Mouse (Mus musculus): ENCODE results near the gene Git1. TPM values are rescaled to one million over a fixed set of nuclear protein-coding genes. Genes with fewer than 3 reads are reported as not detected.

The Git1 gene
- polyA plus RNA-seq, 1 experiment from 2014 or later: 9.7 TPM

- Histone ChIP-seq H3K36me3 (0 out of 2 replicates have a peak, but pooled peaks cover under 1% of the 10 kb centered on the region), H3K9ac (peak overlapping the region; percentile 83; the same call in 1 of the 2 replicates), H3K4me3 (replicated peaks) (peak overlapping the region; percentile 91), H3K4me1 (peaks cover 59% of the 10 kb centered on the region), H3K9me3 (no peaks in the 10 kb centered on the region), H3K27ac (0 out of 2 replicates have a peak overlapping the region, but pooled peaks have one; percentile 88), H3K27me3 (replicated peaks) (no peaks in the 10 kb centered on the region), H3K4me2 (peak overlapping the region; percentile 88)
- no peak for ATAC-seq (ENCODE audit: insufficient read depth, low FRiP score, low read depth)
- WGBS: 65% methylated on average over 6 of the region's 6 CpGs
These were observed 1.4 kb downstream of the Git1 start for GRCm38 (mm10) chr11:77494782-77495181.

DNA sequence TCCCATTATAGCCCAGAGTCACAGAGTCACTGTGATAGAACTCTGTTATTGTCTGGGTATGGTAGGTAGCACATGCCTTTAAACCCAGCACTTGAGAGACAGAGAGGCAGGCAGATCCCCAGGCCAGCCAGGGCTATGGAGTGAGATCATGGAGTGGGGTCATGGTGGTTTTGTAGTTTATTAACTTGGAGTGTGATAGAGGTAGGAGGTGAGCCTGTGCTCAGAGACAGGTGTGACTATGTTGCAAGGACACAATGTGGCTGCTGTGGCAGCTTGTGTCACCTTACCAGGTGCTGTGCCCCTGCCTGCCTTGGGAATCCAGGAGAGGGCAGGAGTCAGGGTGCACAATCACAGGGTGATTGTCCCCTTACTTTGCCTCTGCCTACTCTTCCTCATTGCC, 2.1 kb downstream of the Git1 start:
- H3K27ac ChIP-seq: peak overlapping the region; percentile 41; the same call in 1 of the 2 replicates
- ATAC-seq (ENCODE audit: insufficient read depth, low FRiP score, low read depth): no peak

GRCm38 (mm10) chr11:77497341-77497756, 4.0 kb downstream of the Git1 start:
- peak overlapping the region; percentile 26 for H3K27ac ChIP-seq
- no peaks in the 10 kb centered on the region for H3K27me3 ChIP-seq (replicated peaks)
- H3K36me3 ChIP-seq: peaks cover 8% of the 10 kb centered on the region
- H3K4me2 ChIP-seq: no peak overlapping the region
- peaks cover 49% of the 10 kb centered on the region for H3K4me1 ChIP-seq
- no peaks in the 10 kb centered on the region for H3K9me3 ChIP-seq
- 34% methylated on average over 6 of the region's 6 CpGs for WGBS
- ATAC-seq (ENCODE audit: insufficient read depth, low FRiP score, low read depth): no peak
- no peak overlapping the region for H3K4me3 ChIP-seq (replicated peaks)
- H3K9ac ChIP-seq: no peak overlapping the region

More for the DNA sequence above, 2.1 kb downstream of the Git1 start:
- Histone ChIP-seq H3K4me1 (peaks cover 64% of the 10 kb centered on the region), H3K4me2 (peak overlapping the region; percentile 88; the same call in 1 of the 2 replicates), H3K9ac (no peak overlapping the region), H3K9me3 (no peaks in the 10 kb centered on the region), H3K36me3 (peaks cover 6% of the 10 kb centered on the region; the same call in 1 of the 2 replicates), H3K4me3 (replicated peaks) (0 out of 2 replicates have a peak overlapping the region, but pooled peaks have one; percentile 1), H3K27me3 (replicated peaks) (no peaks in the 10 kb centered on the region)

DNA sequence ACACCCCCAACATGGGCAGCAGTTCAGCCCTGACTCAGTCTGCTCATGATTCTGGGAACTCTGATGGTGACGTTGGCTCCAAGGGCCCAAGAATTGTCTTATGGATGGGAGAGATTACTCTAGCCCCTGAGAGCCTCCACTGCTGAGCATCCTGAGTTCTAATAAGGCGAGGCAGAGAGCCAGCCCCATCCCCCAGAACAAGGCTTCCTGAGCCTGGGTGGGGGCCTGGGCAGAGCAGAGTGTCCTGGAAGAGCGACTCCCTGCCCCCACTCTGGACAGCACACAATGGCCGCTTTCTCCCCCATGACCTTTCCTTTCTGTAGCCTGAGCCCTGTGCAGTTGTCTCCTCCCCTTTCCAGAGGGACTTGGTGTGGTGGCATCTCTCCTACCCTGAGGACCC, 4.5 kb downstream of the Git1 start:
- Histone ChIP-seq H3K27ac (peak overlapping the region; percentile 7; the same call in 1 of the 2 replicates), H3K4me1 (peaks cover 46% of the 10 kb centered on the region), H3K4me3 (replicated peaks) (no peak overlapping the region), H3K9ac (no peak overlapping the region), H3K36me3 (peaks cover 13% of the 10 kb centered on the region), H3K9me3 (no peaks in the 10 kb centered on the region), H3K4me2 (no peak overlapping the region), H3K27me3 (replicated peaks) (no peaks in the 10 kb centered on the region)
- 63% methylated on average over 4 of the region's 4 CpGs for WGBS
- ATAC-seq (ENCODE audit: insufficient read depth, low FRiP score, low read depth): no peak

GRCm38 (mm10) chr11:77498261-77499139, 5.1 kb downstream of the Git1 start:
- peaks cover 52% of the 10 kb centered on the region for H3K4me1 ChIP-seq
- no peaks in the 10 kb centered on the region for H3K9me3 ChIP-seq
- H3K27ac ChIP-seq: no peak overlapping the region
- no peak overlapping the region for H3K9ac ChIP-seq
- peaks cover 20% of the 10 kb centered on the region for H3K36me3 ChIP-seq
- H3K27me3 ChIP-seq (replicated peaks): no peaks in the 10 kb centered on the region
- H3K4me3 ChIP-seq (replicated peaks): no peak overlapping the region
- WGBS: 78% methylated on average over 12 of the region's 12 CpGs
- ATAC-seq (ENCODE audit: insufficient read depth, low FRiP score, low read depth): no peak
- no peak overlapping the region for H3K4me2 ChIP-seq

DNA sequence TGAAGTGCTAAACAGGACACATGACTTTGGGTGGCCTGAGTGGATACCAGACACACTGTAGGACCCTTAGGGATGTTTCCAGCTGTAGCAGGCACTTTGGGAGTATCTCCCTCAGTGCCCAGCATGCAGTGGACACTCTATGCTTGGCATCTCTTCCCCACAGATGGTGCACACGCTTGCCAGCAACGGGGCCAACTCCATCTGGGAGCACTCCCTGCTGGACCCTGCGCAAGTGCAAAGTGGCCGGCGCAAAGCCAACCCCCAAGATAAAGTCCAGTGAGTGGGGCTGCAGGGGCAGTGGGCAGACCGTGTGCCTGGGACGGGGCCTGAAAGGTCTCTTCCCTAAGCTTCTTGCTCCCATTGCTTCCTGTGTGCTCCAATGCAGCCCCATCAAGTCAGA, 6.0 kb downstream of the Git1 start:
- Histone ChIP-seq H3K4me3 (replicated peaks) (no peak overlapping the region), H3K4me1 (peaks cover 49% of the 10 kb centered on the region), H3K27me3 (replicated peaks) (no peaks in the 10 kb centered on the region), H3K9me3 (no peaks in the 10 kb centered on the region), H3K4me2 (no peak overlapping the region), H3K36me3 (peaks cover 28% of the 10 kb centered on the region), H3K27ac (no peak overlapping the region), H3K9ac (no peak overlapping the region)
- ATAC-seq (ENCODE audit: insufficient read depth, low FRiP score, low read depth): no peak
- WGBS: 85% methylated on average over 7 of the region's 7 CpGs

DNA sequence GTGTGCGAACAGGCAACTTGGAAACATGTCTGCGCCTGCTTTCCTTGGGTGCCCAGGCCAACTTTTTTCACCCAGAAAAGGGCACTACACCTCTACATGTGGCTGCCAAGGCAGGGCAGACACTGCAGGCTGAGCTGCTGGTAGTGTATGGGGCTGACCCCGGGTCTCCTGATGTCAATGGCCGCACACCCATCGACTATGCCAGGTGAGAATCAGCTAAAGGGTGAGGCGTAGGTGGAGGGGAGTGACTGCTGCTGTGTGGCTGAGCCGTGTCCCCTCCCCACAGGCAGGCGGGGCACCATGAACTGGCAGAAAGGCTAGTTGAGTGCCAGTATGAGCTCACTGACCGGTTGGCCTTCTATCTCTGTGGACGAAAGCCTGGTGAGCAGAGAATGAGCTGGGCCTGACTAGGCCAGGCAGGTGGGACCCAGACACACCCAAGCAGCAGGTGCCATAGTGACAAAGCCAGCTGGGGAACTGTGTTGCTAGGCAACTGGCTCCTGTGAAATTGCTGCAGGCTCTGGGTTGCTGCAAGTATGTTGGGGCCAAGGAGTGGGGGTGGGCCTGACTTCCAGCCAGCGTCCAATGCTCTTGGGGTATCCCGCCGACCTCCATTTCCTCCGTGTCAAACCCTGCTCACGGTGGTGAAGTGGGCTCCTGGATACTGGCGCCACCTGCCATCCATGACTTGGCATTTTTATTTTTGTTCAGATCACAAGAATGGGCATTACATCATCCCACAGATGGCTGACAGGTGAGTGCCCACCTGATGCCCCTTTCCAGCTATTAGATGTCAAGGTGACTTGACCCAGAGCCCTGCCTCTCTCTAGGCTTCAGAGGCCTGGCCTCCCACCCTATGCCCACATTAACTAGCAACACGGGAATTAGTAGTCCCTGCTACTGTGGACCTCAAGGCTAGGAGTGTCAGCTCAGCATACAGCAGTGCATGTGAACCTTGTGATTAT, 7.3 kb downstream of the Git1 start:
- Histone ChIP-seq H3K4me3 (replicated peaks) (no peak overlapping the region), H3K4me1 (peaks cover 36% of the 10 kb centered on the region), H3K9ac (no peak overlapping the region), H3K9me3 (no peaks in the 10 kb centered on the region), H3K36me3 (peaks cover 40% of the 10 kb centered on the region), H3K4me2 (no peak overlapping the region), H3K27ac (no peak overlapping the region), H3K27me3 (replicated peaks) (no peaks in the 10 kb centered on the region)
- no peak for ATAC-seq (ENCODE audit: insufficient read depth, low FRiP score, low read depth)
- WGBS: 77% methylated on average over 17 of the region's 17 CpGs

GRCm38 (mm10) chr11:77501392-77501791, 8.0 kb downstream of the Git1 start:
- WGBS: 18% methylated on average over 5 of the region's 5 CpGs
- ATAC-seq (ENCODE audit: insufficient read depth, low FRiP score, low read depth): no peak
- Histone ChIP-seq H3K27me3 (replicated peaks) (no peaks in the 10 kb centered on the region), H3K9ac (no peak overlapping the region), H3K36me3 (peaks cover 47% of the 10 kb centered on the region), H3K4me3 (replicated peaks) (no peak overlapping the region), H3K4me1 (peaks cover 32% of the 10 kb centered on the region), H3K27ac (no peak overlapping the region), H3K4me2 (no peak overlapping the region), H3K9me3 (no peaks in the 10 kb centered on the region)

- Histone ChIP-seq H3K4me2 (no peak overlapping the region), H3K27ac (no peak overlapping the region), H3K27me3 (replicated peaks) (no peaks in the 10 kb centered on the region), H3K9ac (no peak overlapping the region), H3K36me3 (peaks cover 53% of the 10 kb centered on the region), H3K4me3 (replicated peaks) (no peak overlapping the region), H3K9me3 (no peaks in the 10 kb centered on the region), H3K4me1 (peaks cover 29% of the 10 kb centered on the region)
- no peak for ATAC-seq (ENCODE audit: insufficient read depth, low FRiP score, low read depth)
- WGBS: 90% methylated on average over 4 of the region's 4 CpGs
These were observed 8.6 kb downstream of the Git1 start for GRCm38 (mm10) chr11:77501971-77502370.

GRCm38 (mm10) chr11:77502481-77502880, 9.1 kb downstream of the Git1 start:
- peaks cover 25% of the 10 kb centered on the region for H3K4me1 ChIP-seq
- no peak overlapping the region for H3K4me2 ChIP-seq
- H3K36me3 ChIP-seq: peaks cover 57% of the 10 kb centered on the region
- 84% methylated on average over 6 of the region's 6 CpGs for WGBS
- H3K9ac ChIP-seq: no peak overlapping the region
- no peaks in the 10 kb centered on the region for H3K27me3 ChIP-seq (replicated peaks)
- ATAC-seq (ENCODE audit: insufficient read depth, low FRiP score, low read depth): no peak
- H3K27ac ChIP-seq: 0 out of 2 replicates have a peak overlapping the region, but pooled peaks have one; percentile 16
- no peak overlapping the region for H3K4me3 ChIP-seq (replicated peaks)
- H3K9me3 ChIP-seq: no peaks in the 10 kb centered on the region

DNA sequence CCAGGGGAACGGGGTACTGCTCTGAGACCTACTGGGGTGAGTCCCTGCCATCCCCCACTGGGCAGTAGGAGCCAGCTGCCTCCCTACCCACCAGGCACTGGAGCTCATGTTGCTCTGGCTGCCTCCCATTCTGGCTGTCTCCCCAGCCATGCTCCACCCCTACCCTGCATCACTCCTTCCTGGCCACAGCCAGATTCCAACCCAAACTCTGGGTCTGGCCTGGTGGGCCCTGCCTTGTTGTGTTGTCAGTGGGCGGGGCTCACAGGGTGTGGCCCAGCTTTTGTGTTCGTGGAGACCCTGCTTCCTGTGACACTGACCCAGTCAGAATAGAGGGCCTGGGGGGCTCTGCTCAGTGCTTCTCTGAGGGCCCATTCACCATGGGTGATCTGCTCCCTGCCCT, 10.1 kb downstream of the Git1 start:
- no peaks in the 10 kb centered on the region for H3K27me3 ChIP-seq (replicated peaks)
- H3K36me3 ChIP-seq: peaks cover 58% of the 10 kb centered on the region
- H3K4me1 ChIP-seq: peaks cover 22% of the 10 kb centered on the region
- no peak for ATAC-seq (ENCODE audit: insufficient read depth, low FRiP score, low read depth)
- no peak overlapping the region for H3K27ac ChIP-seq
- no peaks in the 10 kb centered on the region for H3K9me3 ChIP-seq
- WGBS: 67% methylated on average over 3 of the region's 3 CpGs
- H3K4me2 ChIP-seq: no peak overlapping the region
- H3K9ac ChIP-seq: no peak overlapping the region
- H3K4me3 ChIP-seq (replicated peaks): no peak overlapping the region
